Mouse (Mus musculus) kidney, adult 2 months (tissue): ENCODE data around the gene Car5a.

Source experiments
- CTCF ChIP-seq: fragments of 200-500 bp; conservative IDR thresholded peaks from 2 replicates; pipeline ENCODE4 v1.5.1; 2011; ENCODE audit warnings: low read depth, mild to moderate bottlenecking, control low read depth, low read length, moderate library complexity, mixed read lengths; ENCODE audit not compliant: insufficient read depth, insufficient read length
- POLR2A ChIP-seq: fragments of 200-500 bp; IDR thresholded peaks from one replicate; pipeline ENCODE4 v1.6.1; 2011; ENCODE audit warnings: low read depth, low read length, control low read depth

- TF ChIP-seq CTCF = no peak
- TF ChIP-seq POLR2A = no peak
Measured at GRCm38 (mm10) chr8:121987892-121988291, 43.2 kb upstream of the Car5a start.
